Mouse (Mus musculus) colon, adult 2 months (tissue): ENCODE data around the gene Nadk2. TPM values are rescaled to one million over a fixed set of nuclear protein-coding genes. Genes with fewer than 3 reads are reported as not detected.

ENCODE experiments used
- polyA plus RNA-seq: library from polyadenylated mRNA; depleted of rRNA; stranded (reverse); fragments of >200 nt; gene quantifications from 2 replicates; pipeline ENCODE4 v1.2.3, GENCODE M21; 2012; rRNA removed

Gene Nadk2
- polyA plus RNA-seq: 9.2 and 9.3 TPM in 2 replicates

GRCm38 (mm10) chr15:9070912-9071555, at the start of gene Nadk2:
Gene Nadk2 (plus strand): TSS chr15:9071260.

GRCm38 (mm10) chr15:9140252-9140680, 69.2 kb downstream of the Nadk2 start, which contains the start of gene Lmbrd2:
Gene Lmbrd2 (plus strand): TSS chr15:9140550.

GRCm38 (mm10) chr15:9155325-9155724, 84.3 kb downstream of the Nadk2 start, which contains the start of gene Skp2:
Gene Skp2 (minus strand): TSS chr15:9155425.

Other genes with a start within 250 kb of the Nadk2 start
- not detected in 2 replicates for gene Ranbp3l, start 103.3 kb upstream of the Nadk2 start, polyA plus RNA-seq
- gene Lmbrd2, start 69.3 kb downstream of the Nadk2 start, polyA plus RNA-seq: 3.9 and 8.3 TPM in 2 replicates
- gene Skp2, start 84.2 kb downstream of the Nadk2 start, polyA plus RNA-seq: 1.0 and 1.3 TPM in 2 replicates
- not detected in 2 replicates for gene Ugt3a1, start 205.6 kb downstream of the Nadk2 start, polyA plus RNA-seq